Mouse (Mus musculus): ENCODE measurements around the gene Them5. TPM values are rescaled to one million over a fixed set of nuclear protein-coding genes. Genes with fewer than 3 reads are reported as not detected.

Them5 gene
- polyA plus RNA-seq, 1 experiment from 2014 or later = 126 TPM

DNA sequence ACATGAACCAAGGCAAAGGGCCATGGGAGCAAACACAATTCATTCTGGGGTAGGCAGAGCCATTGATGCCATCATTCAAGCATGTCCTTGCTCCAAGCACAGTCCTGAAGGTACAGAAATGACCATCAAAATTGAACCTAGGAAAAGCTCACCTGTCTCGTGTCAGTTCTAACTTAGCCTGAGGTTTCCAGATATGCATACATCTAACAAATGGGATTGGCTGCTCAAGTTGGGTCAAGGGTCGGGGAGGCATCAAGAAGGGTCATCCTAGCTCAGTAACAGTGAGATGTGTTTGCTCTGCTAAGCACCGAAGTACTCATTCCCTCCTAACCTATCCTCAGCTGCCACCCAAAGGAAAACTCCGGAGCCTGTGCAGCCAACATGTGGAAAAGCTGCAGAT is 55.0 kb downstream of the Them5 start:
- H3K36me3 ChIP-seq (ENCODE audit: control insufficient read depth, insufficient read depth, low read length) = no peaks in the 10 kb centered on the region
- ATAC-seq (ENCODE audit: low FRiP score, low TSS enrichment) (no peak), DNase-seq (ENCODE audit: low spot score) (no peak)
- H3K9ac ChIP-seq (ENCODE audit: low read length) = no peak overlapping the region
- H3K27ac ChIP-seq (replicated peaks) = no peak overlapping the region
- TF ChIP-seq EP300 (optimal IDR thresholded peaks at IDR 0.05) (no peak), CTCF (IDR thresholded peaks at IDR 0.05; ENCODE audit: low read depth) (no peak)
- 75% methylated on average over 4 of the region's 4 CpGs for WGBS
- H3K4me3 ChIP-seq (ENCODE audit: low read depth, low read length) = no peak overlapping the region
- H3K27me3 ChIP-seq (ENCODE audit: control insufficient read depth, insufficient read depth, low read length) = no peaks in the 10 kb centered on the region
- no peak overlapping the region for H3K4me2 ChIP-seq (replicated peaks; ENCODE audit: low read depth)
- H3K4me1 ChIP-seq (replicated peaks; ENCODE audit: control insufficient read depth, insufficient read depth) = no peaks in the 10 kb centered on the region
- no peaks in the 10 kb centered on the region for H3K9me3 ChIP-seq (ENCODE audit: control insufficient read depth, low read length)

Other genes starting within 250 kb of the Them5 start
- gene Gm10696, start 163.9 kb upstream of the Them5 start, polyA plus RNA-seq (2015; fragmentation: Nextera tagmentation; extraction: Ambion mirVana) = not detected in 2 replicates
- gene Gm5286, start 145.4 kb upstream of the Them5 start, polyA plus RNA-seq (2015; fragmentation: Nextera tagmentation; extraction: Ambion mirVana) = 0.06 TPM in 1 of 2 replicates, not detected in the other
- not detected in 2 replicates for gene Gm4778, start 78.1 kb upstream of the Them5 start, polyA plus RNA-seq (2015; fragmentation: Nextera tagmentation; extraction: Ambion mirVana)
- 10.2 and 10.4 TPM in 2 replicates for gene Them4, start 32.0 kb upstream of the Them5 start, polyA plus RNA-seq (2015; fragmentation: Nextera tagmentation; extraction: Ambion mirVana)
- 0.82 and 1.5 TPM in 2 replicates for gene C2cd4d, start 20.3 kb downstream of the Them5 start, polyA plus RNA-seq (2015; fragmentation: Nextera tagmentation; extraction: Ambion mirVana)
- 7.5 and 8.8 TPM in 2 replicates for gene Rorc, start 30.7 kb downstream of the Them5 start, polyA plus RNA-seq (2015; fragmentation: Nextera tagmentation; extraction: Ambion mirVana)
- 0.42 TPM in 2 replicates for gene Lingo4, start 56.4 kb downstream of the Them5 start, polyA plus RNA-seq (2015; fragmentation: Nextera tagmentation; extraction: Ambion mirVana)
- 3.8 and 4.0 TPM in 2 replicates for gene Tdrkh, start 71.2 kb downstream of the Them5 start, polyA plus RNA-seq (2015; fragmentation: Nextera tagmentation; extraction: Ambion mirVana)
- 47.6 and 50.7 TPM in 2 replicates for gene Mrpl9, start 101.2 kb downstream of the Them5 start, polyA plus RNA-seq (2015; fragmentation: Nextera tagmentation; extraction: Ambion mirVana)
- gene Oaz3, start 101.8 kb downstream of the Them5 start, polyA plus RNA-seq (2015; fragmentation: Nextera tagmentation; extraction: Ambion mirVana) = 0.21 and 0.28 TPM in 2 replicates
- gene Celf3, start 136.2 kb downstream of the Them5 start, polyA plus RNA-seq (2015; fragmentation: Nextera tagmentation; extraction: Ambion mirVana) = 11.0 and 11.6 TPM in 2 replicates
- 3.2 and 3.5 TPM in 2 replicates for gene Riiad1, start 138.2 kb downstream of the Them5 start, polyA plus RNA-seq (2015; fragmentation: Nextera tagmentation; extraction: Ambion mirVana)
- gene Snx27, start 240.6 kb downstream of the Them5 start, polyA plus RNA-seq (2015; fragmentation: Nextera tagmentation; extraction: Ambion mirVana) = 17.6 and 20.3 TPM in 2 replicates

Data from stomach, postnatal 0 days (tissue).